Mouse (Mus musculus): ENCODE results near the gene Rab34.
"Not testable (repeated sequence)": the region's sequence is repeated elsewhere in the genome, so short reads cannot be mapped to it uniquely, and the experiment has no call there.

Gene Rab34

DNA sequence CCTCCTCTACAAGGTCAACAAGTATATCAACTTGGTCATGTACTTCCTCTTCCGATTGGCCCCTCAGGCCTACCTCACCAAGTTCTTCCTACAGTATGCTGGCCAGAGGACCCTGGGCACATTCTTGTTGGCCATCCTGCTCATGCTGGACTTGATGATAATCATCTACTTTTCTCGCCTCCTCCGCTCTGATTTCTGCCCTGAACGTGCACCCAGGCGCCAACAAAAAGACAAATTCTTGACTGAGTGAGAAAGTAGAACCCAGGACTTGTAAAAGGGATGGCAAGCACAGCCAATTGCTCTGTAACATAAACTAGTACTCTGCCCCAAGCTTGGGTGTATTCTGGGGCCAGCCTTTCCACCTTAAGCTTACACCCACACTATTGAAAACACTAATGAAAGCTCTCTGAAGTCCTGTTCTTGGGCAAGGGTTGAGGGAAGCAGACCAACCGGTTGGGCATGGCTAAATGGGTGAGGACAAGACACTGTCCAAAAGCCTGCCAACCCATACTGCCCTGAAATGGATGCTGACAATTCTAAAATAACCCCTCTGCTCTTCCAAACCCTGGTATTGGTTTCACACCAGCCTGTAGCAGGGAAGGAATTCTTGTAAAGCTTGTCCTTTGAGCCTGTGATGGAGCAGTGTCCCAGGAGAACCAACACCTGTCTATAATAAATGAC, 8.0 kb upstream of the Rab34 start:
- DNase-seq (ENCODE audit: low read depth, low spot score), result no peak

DNA sequence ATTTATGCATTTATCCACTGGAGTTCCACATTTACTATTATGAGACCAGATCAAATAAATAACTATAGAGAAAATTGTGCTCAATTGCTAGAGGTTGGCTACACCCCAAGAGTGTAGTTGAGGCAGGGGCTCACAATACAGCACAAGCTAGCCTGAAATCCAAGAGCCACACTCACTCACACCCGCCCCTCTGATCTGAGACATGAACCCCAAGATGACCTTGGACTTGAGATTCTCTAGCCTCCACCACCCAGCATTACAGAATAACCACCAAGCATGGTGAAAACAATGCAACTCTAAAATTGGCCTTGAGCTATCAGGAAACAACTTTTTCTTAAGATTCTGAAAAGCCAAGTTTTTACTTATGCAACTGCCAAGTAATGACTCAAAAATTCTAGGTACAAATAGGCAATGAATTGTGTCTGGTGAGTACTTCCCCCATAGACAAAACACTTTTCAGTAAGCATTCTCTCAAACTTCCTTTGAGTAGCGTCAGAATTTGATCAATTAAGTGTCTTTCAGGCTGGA, 6.3 kb upstream of the Rab34 start:
- DNase-seq (ENCODE audit: low read depth, low spot score), result no peak

DNA sequence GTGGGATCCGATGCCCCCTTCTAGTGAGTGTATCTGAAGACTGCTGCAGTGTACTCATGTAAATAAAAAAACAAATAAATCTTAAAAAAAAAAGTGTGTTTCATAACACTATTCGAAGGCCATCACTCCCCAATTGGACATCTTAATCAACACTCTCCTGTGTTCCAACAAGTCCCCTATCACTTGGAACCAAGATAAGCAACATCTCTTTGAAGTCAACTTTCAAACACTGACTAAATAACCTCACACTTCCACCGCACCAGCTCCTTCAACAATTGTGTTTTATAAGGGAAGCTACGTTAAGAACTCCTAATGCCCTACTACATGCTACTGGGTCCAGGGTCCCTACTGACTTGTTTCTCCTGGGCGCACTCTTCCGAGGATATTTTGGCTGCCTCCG, 5.8 kb upstream of the Rab34 start:
- DNase-seq (ENCODE audit: low read depth, low spot score), result no peak

DNA sequence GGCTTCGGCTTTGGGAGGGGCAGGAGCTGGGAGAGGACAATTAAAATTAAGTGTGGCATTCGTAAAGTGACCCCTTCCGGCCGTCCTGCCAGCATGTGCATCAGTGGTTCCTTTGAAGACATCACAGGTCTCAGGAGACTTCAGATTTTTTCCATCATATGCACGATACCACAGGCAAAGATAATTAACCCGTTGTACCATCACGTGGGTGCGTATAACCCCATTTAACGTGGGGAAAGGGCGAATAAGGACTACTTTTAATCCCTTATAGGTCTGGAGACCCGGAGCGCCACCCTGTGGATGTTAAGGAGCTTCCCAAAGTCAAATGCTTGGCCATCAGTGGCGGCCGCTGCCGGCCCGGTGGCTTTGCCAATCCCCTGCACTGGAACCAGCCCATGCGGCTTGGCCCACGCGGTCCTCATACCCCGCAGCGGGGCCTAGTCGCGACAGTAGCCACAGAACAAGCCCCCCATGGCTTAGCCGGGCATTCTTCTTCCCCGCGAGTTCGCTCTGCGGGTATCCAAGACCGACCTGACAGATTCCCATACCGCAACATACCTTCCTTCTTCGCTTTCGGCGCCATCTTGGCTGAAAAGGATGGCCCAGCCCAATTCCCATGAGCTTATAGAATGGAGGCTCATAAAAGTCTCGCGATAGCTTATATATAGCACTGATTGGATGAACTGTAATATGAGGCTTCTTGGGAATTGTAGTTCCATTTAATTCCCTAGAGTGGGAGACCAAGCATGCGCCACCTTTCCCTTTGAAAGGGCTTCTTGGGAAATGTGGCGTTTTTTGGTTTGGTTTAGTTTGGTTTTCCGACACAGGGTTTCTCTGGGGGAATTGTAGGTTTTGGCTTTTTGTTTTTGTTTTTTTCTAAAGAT, 5.0 kb upstream of the Rab34 start, which contains the start of gene Rpl23a:
Rpl23a (minus strand) TSS at position 624 of the 884 bp plus-strand sequence.
- peak; percentile 95 for DNase-seq (ENCODE audit: low read depth, low spot score)

DNA sequence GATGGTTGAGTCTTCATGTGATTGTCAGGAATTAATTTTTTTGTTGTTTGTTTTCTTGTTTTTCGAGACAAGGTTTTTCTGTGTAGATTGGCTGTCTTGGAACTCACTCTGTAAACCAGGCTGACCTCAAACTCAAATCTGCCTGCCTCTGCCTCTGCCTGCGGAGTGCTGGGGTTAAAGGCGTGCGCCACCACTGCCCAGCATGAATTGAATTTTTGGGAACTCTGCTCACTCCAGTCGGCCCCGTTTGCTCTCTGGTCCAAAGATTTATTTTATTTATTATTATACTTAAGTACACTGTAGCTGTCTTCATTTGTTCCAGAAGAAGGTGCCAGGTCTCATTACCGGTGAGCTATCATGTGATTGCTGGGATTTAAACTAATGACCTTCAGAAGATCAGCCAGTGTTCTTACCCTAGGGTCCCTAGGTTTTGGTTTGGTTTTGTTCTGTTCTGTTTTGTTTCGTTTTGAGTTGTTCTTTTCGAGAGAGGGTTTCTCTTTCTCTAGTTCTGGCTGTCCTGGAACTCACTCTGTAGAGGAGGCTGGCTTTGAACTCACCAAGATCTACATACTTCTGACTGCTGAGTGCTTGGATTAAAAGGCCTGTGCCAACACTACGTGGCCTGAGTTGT, 4.2 kb upstream of the Rab34 start:
- DNase-seq (ENCODE audit: low read depth, low spot score), result no peak

DNA sequence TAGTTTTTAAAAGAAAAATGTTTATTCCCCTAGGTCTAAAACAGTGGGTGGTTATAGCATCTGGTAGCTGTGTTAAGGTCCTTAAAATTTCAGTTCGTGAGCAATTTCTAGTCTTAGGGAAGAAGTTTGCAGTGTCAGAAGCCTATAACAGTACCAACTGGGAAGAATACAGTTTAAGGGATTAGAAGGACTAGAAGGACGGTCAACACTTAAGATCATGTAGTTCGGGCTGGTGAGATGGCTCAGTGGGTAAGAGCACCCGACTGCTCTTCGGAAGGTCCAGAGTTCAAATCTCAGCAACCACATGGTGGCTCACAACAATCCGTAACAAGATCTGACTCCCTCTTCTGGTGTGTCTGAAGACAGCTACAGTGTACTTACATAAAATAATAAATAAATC, 3.5 kb upstream of the Rab34 start:
- not testable (repeated sequence) for DNase-seq (ENCODE audit: low read depth, low spot score)

DNA sequence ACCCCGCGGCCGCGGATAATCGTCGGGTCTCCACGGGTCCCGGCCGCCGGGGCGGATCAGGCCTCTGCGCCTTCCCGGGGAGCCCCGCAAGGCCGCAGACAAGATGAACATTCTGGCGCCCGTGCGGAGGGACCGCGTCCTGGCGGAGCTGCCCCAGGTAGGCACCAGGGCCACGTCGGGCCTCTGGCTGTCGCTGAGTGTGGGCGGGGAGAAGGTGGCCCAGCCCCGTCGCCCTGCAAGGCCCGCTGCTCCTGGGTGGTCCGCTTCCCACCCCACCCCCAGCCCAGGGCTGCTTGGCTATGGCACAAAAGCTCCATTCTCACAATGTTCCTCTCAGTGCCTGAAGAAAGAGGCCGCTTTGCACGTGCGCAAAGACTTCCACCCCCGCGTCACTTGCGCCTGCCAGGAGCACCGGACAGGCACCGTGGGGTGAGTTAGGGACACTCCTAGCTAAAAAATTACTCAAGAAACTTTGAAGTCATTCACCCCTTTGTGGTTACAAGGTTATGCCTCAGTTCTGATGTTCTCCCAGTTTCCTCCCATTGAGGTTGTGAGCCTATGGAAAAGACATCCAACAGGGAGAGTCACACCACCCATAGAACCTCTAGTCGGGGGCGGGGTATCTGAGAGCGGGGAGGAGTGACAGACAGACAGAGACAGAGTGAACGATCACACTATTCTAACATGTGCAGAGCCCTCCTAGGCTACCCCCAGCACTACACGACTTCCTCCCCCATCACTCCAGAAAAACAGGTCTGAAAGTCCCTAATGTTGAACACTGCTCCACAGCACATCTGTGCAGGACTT, 1.2 kb downstream of the Rab34 start:
- DNase-seq (ENCODE audit: low read depth, low spot score), result peak; percentile 94

DNA sequence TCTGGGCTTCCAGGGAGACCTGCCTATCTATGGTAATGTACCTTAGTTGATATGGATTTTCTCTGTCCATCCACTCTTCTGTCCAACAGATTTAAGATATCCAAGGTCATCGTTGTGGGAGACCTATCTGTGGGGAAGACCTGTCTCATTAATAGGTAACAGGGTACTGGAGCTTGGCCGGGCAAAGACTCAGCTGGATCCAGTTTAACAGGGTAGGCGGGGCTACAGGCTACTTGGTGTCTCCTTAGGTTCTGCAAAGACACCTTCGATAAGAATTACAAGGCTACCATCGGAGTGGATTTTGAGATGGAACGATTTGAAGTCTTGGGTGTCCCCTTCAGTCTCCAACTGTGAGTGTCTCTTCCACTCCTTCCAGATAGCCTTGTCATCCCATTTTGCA, 1.8 kb downstream of the Rab34 start:
- DNase-seq (ENCODE audit: low read depth, low spot score), result no peak

DNA sequence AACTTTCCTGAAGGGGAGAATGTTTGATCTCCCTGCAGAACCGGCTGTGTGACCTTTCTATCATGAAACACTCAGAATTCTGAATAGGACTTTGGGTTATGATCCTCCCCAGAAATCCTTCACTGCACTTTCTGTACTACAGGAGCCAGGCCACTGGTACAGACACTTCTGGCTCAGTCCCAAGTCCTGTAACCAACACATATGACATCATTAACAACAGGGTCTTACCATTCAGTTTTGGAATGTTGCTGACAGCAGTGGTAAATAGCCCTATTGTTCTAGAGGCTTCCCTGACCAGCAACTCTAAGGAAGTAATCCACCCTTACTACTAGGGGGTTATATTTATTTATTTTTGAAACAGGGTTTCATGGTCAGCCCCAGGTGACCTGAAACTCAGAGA, 4.9 kb downstream of the Rab34 start, which contains the start of gene Proca1:
Proca1 (plus strand) TSS at position 280 of the 400 bp plus-strand sequence.
- DNase-seq (ENCODE audit: low read depth, low spot score), result no peak

DNA sequence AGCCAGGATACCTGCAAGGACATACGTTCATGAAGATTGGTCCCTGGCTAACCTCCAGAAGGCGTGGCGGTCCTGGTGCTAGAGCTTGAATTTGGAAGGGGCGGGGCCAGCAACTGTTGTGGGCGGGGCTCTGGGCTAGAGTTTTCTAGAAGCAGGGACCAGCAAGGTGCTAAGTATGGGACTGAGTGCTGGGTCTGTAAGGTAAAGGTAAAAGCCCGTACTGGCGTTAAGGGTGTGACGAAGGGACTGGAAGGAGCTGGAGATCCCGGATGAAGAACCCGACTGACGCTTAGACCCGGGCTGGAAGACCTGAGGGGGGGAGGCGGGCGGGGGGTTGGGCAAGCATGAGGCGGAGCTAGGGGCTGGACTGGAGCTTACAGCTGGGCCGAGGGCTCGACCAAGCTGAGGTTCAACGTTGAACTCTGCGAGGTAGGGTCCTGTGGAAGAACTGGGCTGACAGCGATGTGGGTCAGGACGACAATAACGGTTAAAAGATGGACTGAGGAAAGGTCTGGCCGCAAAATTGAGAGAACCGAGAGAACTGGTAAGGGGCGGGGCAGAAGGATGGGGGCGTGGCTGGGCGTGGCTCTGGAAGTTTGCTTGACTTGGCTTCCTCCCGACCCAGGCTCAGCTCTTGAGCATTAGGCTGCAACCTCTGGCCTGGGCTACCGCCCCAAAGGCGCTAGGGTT, 6.3 kb downstream of the Rab34 start:
- DNase-seq (ENCODE audit: low read depth, low spot score), result peak; percentile 68

DNA sequence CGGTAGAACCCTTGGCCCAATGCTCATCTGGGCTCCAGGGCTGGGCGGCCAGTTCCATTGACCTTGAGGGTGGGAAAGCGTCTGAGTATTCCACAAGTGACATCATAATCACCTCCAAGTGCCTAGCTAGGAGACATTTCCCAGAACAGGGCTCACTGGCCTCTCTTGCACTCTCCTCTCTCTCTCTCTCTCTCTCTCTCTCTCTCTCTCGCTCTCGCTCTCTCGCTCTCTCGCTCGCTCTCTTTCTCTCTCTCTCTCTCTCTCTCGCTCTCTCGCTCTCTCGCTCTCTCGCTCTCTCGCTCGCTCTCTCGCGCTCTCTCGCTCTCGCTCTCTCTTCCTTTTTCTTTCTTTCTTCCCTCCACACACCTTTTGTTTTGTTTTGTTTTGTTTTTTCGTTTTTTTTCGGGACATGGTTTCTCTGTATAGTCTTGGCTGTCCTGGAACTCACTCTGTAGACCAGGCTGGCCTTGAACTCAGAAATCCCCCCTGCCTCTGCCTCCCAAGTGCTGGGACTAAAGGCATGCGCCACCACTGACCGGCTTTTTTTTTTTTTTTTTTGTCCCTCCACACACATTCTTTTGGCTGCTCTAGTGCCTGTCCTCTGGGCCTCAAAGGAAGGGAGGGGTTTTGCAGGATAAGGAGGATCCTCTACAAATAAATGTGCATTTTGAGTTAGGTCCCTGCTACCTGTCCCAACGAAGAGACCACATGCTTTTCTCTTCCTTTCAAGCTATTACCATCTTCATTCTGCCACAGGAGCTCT, 7.1 kb downstream of the Rab34 start:
- no peak for DNase-seq (ENCODE audit: low read depth, low spot score)

DNA sequence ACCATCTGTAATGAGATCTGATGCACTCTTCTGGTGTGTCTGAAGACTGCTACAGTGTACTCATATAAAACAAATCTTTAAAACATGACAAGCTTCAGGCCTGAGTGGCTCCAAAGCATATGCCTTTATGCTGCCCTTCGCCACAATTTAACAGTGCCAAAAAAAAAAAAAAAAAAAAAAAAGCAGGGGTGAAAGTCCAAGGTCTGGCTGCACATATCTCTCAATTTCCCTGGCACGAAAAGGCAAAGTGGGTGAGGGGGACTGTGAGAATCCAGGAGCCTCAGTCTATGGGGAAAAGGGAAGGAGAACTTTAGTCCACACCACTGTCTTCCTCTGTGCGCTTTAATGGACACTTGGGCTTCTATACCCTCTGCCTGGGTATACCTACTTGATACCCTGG, 14.1 kb downstream of the Rab34 start:
- DNase-seq (ENCODE audit: low read depth, low spot score), result no peak

DNA sequence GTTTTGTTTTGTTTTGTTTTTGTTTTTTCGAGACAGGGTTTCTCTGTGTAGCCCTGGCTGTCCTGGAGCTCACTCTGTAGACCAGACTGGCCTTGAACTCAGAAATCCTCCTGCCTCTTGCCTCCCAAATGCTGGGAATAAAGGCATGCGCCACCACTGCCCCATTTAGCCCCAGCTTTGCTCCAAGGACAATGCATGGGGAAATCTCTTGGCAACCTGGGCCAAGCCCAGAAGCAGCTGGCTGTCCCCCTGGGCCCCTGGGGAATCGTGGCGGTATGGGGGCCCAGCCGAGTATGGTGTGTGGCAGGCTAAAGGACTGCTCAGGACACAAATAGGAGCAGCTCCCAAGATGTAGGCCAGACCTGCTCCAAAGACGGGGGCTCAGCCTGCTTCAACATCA, 16.1 kb downstream of the Rab34 start:
- DNase-seq (ENCODE audit: low read depth, low spot score), result no peak

DNA sequence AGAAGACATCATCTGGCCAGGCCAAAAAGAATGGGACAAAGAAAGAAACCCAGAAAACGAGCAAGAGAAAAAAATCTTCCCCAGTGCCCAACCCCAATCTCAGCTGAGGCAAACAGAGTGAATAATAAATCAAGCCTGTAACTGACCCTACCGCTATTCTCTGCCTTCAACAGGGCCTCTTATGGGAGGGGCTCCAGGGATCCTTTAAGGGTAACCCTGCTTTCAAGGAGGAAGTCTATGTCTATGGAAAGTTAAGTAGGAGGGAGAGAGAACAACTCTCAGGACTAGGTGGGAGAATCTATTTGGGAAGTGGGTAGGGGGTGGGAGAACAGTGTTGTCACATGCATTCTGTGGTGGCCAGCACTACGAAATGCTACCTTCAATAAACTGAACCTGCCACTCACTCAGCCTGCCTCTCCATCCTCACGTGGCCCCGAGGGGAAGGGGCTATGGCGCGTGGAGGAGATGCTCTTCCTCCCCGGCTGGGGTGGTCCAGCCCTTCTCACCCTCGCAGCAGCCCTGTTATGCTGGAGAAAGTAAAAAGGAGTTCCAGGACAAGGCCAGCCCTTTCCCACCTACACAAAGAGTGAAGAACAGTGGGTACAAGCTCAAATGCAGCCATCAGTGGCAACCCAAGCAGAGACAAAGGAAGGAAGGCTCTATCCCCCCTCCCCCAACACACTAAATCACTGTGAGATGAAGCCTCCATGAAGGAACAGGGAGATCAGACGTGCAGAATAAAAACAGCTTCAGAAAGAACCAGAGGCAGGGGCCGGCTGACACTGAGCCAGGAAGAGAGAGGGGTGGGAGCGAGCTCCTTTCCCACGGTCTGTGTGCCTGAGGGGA, 17.4 kb downstream of the Rab34 start:
- peak; percentile 72 for DNase-seq (ENCODE audit: low read depth, low spot score)

DNA sequence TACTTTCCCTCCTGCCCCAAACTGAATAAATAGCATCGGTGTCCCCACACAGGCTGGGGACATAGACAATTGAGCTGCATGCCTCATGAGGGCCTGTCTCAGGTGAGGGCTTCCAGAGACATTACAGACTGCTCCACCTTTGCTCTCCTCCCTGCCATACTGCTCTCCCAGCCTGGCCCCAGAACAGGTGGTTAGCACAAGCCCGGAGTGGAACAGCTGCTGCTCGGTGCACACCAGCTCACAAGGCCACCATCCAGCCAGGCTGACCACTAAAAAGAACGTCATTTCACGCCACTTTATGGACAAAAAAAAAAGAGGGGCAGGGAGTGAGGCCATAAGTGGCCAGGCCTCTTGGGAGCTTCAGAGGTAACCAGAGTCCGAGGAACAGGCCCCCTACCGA, 19.0 kb downstream of the Rab34 start:
- DNase-seq (ENCODE audit: low read depth, low spot score), result no peak

DNA sequence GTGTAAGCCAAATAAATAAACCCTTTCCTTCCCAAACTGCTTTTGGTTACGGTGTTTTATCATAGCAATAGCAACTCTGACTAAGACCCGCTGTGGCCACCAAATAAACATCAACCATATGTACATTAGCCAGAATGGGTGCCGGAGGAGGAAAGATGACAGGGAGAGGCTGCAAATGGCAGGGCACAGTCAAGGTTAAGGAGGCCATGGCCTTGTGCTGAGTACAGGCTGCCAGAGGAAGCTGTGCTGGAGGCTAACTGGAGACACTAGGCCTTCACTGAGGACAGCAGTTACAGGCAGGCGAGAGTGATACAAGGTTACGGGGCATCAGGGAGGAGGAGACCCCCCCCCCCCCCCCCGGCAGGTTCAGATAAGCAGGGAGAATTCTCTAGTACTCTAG, 21.7 kb downstream of the Rab34 start:
- DNase-seq (ENCODE audit: low read depth, low spot score), result no peak

DNA sequence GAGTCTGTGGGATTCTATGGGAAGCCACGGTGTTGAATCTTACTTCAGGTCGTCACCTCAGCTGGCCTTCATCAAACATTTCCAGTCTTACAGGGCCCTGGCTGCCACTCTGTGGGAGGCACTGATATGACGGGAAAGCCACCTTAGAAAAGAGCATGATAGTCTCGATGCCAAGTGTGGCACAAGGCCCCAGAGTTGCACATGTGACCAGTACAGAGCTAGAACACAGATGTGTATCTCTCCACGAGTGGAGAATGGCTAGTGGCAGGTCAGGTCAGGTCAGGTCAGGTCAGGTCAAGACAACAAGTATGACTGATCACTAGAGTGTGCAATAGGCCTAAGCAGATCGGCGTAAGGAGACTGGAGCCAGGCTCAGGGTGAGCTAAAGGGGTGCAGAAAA, 22.4 kb downstream of the Rab34 start:
- DNase-seq (ENCODE audit: low read depth, low spot score), result no peak

DNA sequence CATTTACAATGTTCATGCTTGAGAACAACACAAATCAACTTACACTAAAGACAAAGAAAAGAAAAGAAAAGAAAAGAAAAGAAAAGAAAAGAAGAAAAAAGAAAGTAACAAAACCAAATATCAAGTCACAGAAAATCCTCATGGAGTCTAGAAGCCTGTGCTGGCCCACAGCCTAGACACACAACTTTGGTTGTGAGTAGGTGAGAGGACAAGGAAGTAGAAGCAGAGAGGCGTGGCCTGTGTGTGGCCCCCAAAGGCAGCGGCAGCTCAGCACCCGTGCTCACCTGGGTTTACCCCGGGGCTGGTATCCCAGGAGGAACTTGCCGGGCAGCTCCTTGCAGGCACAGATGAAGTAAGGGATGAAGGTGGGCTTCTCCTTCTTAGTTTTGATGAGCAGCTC, 23.3 kb downstream of the Rab34 start:
- DNase-seq (ENCODE audit: low read depth, low spot score), result no peak
